Mouse (Mus musculus) left cerebral cortex, adult 11 months (tissue): Measurements from ENCODE around the gene Setd7.
"Not testable (repeated sequence)": the region's sequence is repeated elsewhere in the genome, so short reads cannot be mapped to it uniquely, and the experiment has no call there.

ENCODE experiments used
- DNase-seq: peaks from one replicate; pipeline ENCODE4 v3.0.0; 2022; ENCODE audit warnings: low spot score

Gene Setd7

GRCm38 (mm10) chr3:51560511-51561108 is at the start of gene Setd7:
Gene Setd7 (minus strand): TSS chr3:51560879.
- DNase-seq = peak; percentile 70

GRCm38 (mm10) chr3:51604489-51604888 is 43.8 kb upstream of the Setd7 start:
- no peak for DNase-seq

- DNase-seq = peak; percentile 40
Observed at GRCm38 (mm10) chr3:51603705-51604291, 43.1 kb upstream of the Setd7 start.

- DNase-seq = no peak
Observed at GRCm38 (mm10) chr3:51601461-51601860, 40.8 kb upstream of the Setd7 start.

- no peak for DNase-seq
Observed at GRCm38 (mm10) chr3:51600728-51601127, 40.0 kb upstream of the Setd7 start.

GRCm38 (mm10) chr3:51599057-51599630 is 38.5 kb upstream of the Setd7 start:
- no peak for DNase-seq

GRCm38 (mm10) chr3:51596538-51596937 is 35.9 kb upstream of the Setd7 start:
- DNase-seq = no peak

GRCm38 (mm10) chr3:51593506-51593905 is 32.8 kb upstream of the Setd7 start:
- DNase-seq = no peak

- DNase-seq = no peak
Observed at GRCm38 (mm10) chr3:51591591-51591990, 30.9 kb upstream of the Setd7 start.

- no peak for DNase-seq
Observed at GRCm38 (mm10) chr3:51590207-51590892, 29.7 kb upstream of the Setd7 start.

- DNase-seq = no peak
Observed at GRCm38 (mm10) chr3:51587697-51588262, 27.1 kb upstream of the Setd7 start.

GRCm38 (mm10) chr3:51583574-51584391 is 23.1 kb upstream of the Setd7 start:
- DNase-seq = peak; percentile 70

- not testable (repeated sequence) for DNase-seq
Observed at GRCm38 (mm10) chr3:51579243-51579642, 18.6 kb upstream of the Setd7 start.

- DNase-seq = no peak
Observed at GRCm38 (mm10) chr3:51577816-51578749, 17.4 kb upstream of the Setd7 start.

- DNase-seq = no peak
Observed at GRCm38 (mm10) chr3:51577359-51577758, 16.7 kb upstream of the Setd7 start.

- DNase-seq = no peak
Observed at GRCm38 (mm10) chr3:51573915-51574314, 13.2 kb upstream of the Setd7 start.

GRCm38 (mm10) chr3:51570200-51570599 is 9.5 kb upstream of the Setd7 start:
- DNase-seq = no peak

- DNase-seq = no peak
Observed at GRCm38 (mm10) chr3:51561993-51562385, 1.3 kb upstream of the Setd7 start.

- DNase-seq = peak; percentile 53
Observed at GRCm38 (mm10) chr3:51561109-51561992, 672 bp upstream of the Setd7 start.
